Mouse (Mus musculus): ENCODE results near the gene Gm21904.
"Not testable (repeated sequence)": the region's sequence is repeated elsewhere in the genome, so short reads cannot be mapped to it uniquely, and the experiment has no call there.

Gene Gm21904

DNA sequence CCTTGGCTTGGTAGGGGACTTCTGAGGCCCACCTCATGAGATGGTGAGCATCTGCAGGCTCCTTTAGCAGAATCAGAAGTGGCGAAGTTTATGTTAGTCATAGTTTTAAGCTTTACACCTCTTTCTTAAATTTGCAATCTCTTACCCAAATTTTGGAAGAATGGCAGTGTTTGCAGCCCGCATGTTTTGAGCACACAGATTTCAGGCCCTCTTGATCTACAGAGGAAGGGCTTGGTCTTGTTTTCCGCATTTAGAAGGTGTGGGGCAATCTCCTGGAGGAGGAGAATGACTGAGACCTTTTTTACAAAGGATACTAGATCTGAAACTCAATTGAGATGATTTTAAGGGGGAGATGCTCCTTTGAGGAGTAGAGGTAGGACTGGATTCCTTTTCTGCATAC lies at the start of gene Gm21904:
Gene Gm21904 (minus strand): TSS at position 101 of the 400 bp plus-strand sequence.
- not testable (repeated sequence) for DNase-seq

DNA sequence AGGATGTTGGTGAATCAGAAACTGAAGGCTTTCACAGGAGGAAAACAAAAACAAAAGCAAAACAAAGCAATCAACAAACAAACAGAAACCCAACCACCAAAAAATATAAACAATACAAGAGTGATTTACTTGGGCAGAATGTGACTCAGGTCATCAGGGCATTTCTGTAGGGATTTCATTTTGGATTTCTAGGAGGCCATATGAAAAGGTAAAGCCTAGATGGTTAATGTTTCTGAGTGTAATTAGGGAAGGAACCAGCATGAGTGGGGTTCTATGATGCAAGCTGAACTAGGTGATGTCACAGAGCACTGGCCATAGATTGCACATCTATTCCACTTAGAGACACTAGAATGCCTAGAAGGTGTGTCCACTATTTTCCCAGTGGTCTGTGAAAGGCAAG lies 28.4 kb upstream of the Gm21904 start, which contains the start of the genes Gm20772 and Gm20831:
Gene Gm20772 (plus strand): TSS at position 301 of the 400 bp plus-strand sequence.
Gene Gm20831 (plus strand): TSS at position 301 of the 400 bp plus-strand sequence.
- not testable (repeated sequence) for DNase-seq
